Mouse (Mus musculus) MEL (cell line): ENCODE results near the gene Babam2. TPM values are rescaled to one million over a fixed set of nuclear protein-coding genes. Genes with fewer than 3 reads are reported as not detected.

Experiments used
- DNase-seq: peaks from one replicate; pipeline ENCODE4 v3.0.0; 2011; ENCODE audit warnings: low read depth, low spot score
- H3K27ac ChIP-seq: 2 replicates; pipeline ENCODE4 v1.5.1; 2012; ENCODE audit warnings: low read depth, mild to moderate bottlenecking, control low read depth, low read length, moderate library complexity; ENCODE audit not compliant: control insufficient read depth
- H3K27me3 ChIP-seq, 2 experiments: fragments of 150-350 bp in 1 of 2; sonication (generic) in 1 of 2; 2 replicates each; pipeline ENCODE4 v1.6.1; 2012; ENCODE audit warnings: low read length in 2 of 2, mild to moderate bottlenecking in 2 of 2, improper control_type of control experiment in 1 of 2, moderate library complexity in 1 of 2; ENCODE audit not compliant: insufficient read depth in 2 of 2, control insufficient read depth in 1 of 2
- H3K36me3 ChIP-seq, 2 experiments: 2 replicates each; pipeline ENCODE4 v1.6.1; 2012 to 2014; ENCODE audit warnings: low read length in 2 of 2, improper control_type of control experiment in 1 of 2, inconsistent platforms in 1 of 2, mild to moderate bottlenecking in 1 of 2; ENCODE audit not compliant: insufficient read depth in 2 of 2, control insufficient read depth in 1 of 2
- H3K4me1 ChIP-seq, 2 experiments: fragments of 150-350 bp in 1 of 2; sonication (generic) in 1 of 2; 2 replicates each; pipeline ENCODE4 v1.6.1; 2012; ENCODE audit warnings: low read length in 2 of 2, improper control_type of control experiment in 1 of 2, mild to moderate bottlenecking in 1 of 2; ENCODE audit not compliant: insufficient read depth in 2 of 2, control insufficient read depth in 1 of 2
- H3K4me3 ChIP-seq, 2 experiments: fragments of 150-350 bp in 1 of 2; sonication (generic) in 1 of 2; 2 replicates each; pipeline ENCODE4 v1.5.1; 2012; ENCODE audit warnings: low read depth in 2 of 2, low read length in 2 of 2, mild to moderate bottlenecking in 2 of 2, moderate library complexity in 2 of 2, control low read depth in 1 of 2, improper control_type of control experiment in 1 of 2; ENCODE audit not compliant: control insufficient read depth in 1 of 2, insufficient read depth in 1 of 2
- H3K79me2 ChIP-seq: 2 replicates; pipeline ENCODE4 v1.6.1; 2012; ENCODE audit warnings: mild to moderate bottlenecking, low read length, moderate library complexity; ENCODE audit not compliant: control insufficient read depth, poor library complexity, insufficient read depth
- H3K9ac ChIP-seq: 2 replicates; pipeline ENCODE4 v1.6.1; 2012; ENCODE audit warnings: low read depth, mild to moderate bottlenecking, control low read depth, low read length, moderate library complexity; ENCODE audit not compliant: control insufficient read depth, poor library complexity, severe bottlenecking
- H3K9me3 ChIP-seq: fragments of 150-350 bp; sonication (generic); replicated peaks from 2 replicates; pipeline ENCODE4 v1.6.1; 2012; ENCODE audit warnings: mild to moderate bottlenecking, low read length, improper control_type of control experiment, moderate library complexity; ENCODE audit not compliant: insufficient read depth
- CHD1 ChIP-seq: IDR thresholded peaks from 2 replicates; pipeline ENCODE4 v1.6.1; 2012; ENCODE audit warnings: low read depth, mild to moderate bottlenecking, inconsistent platforms, low read length, improper control_type of control experiment
- CHD2 ChIP-seq: IDR thresholded peaks from 2 replicates; pipeline ENCODE4 v1.6.1; 2011; ENCODE audit warnings: low read length, improper control_type of control experiment
- CTCF ChIP-seq, 3 experiments: IDR thresholded peaks in 2 of 3; conservative IDR thresholded peaks in 1 of 3; 2 replicates each; pipeline ENCODE4 v1.5.1; 2011 to 2012; ENCODE audit warnings: low read length in 3 of 3, low read depth in 2 of 3, mild to moderate bottlenecking in 2 of 3, improper control_type of control experiment in 1 of 3, inconsistent platforms in 1 of 3, mixed read lengths in 1 of 3, moderate library complexity in 1 of 3; ENCODE audit not compliant: control insufficient read depth in 1 of 3, insufficient read depth in 1 of 3, poor library complexity in 1 of 3, severe bottlenecking in 1 of 3
- E2F4 ChIP-seq: IDR thresholded peaks from 2 replicates; pipeline ENCODE4 v1.6.1; 2011; ENCODE audit warnings: low read depth, low read length, improper control_type of control experiment, borderline replicate concordance
- EP300 ChIP-seq, 2 experiments: IDR thresholded peaks; 2 replicates each; pipeline ENCODE4 v1.6.1; 2011; ENCODE audit warnings: improper control_type of control experiment in 2 of 2, low read length in 2 of 2, low read depth in 1 of 2, mild to moderate bottlenecking in 1 of 2
- ETS1 ChIP-seq: IDR thresholded peaks from 2 replicates; pipeline ENCODE4 v1.6.1; 2012; ENCODE audit warnings: low read depth, mild to moderate bottlenecking, inconsistent platforms, low read length, improper control_type of control experiment, moderate library complexity
- GATA1 ChIP-seq: IDR thresholded peaks from 2 replicates; pipeline ENCODE4 v1.6.1; 2011; ENCODE audit warnings: low read depth, low read length, improper control_type of control experiment
- KAT2A ChIP-seq: conservative IDR thresholded peaks from 2 replicates; pipeline ENCODE4 v1.6.1; 2012; ENCODE audit warnings: low read depth, low read length, improper control_type of control experiment, inconsistent platforms
- MAX ChIP-seq: IDR thresholded peaks from 2 replicates; pipeline ENCODE4 v1.6.1; 2011; ENCODE audit warnings: low read length, improper control_type of control experiment
- MAZ ChIP-seq: IDR thresholded peaks from 2 replicates; pipeline ENCODE4 v1.6.1; 2012; ENCODE audit warnings: low read depth, mild to moderate bottlenecking, inconsistent platforms, low read length, improper control_type of control experiment
- MYC ChIP-seq: IDR thresholded peaks from 2 replicates; pipeline ENCODE4 v1.6.1; 2011; ENCODE audit warnings: low read depth, mild to moderate bottlenecking, low read length, improper control_type of control experiment, moderate library complexity
- NELFE ChIP-seq: IDR thresholded peaks from 2 replicates; pipeline ENCODE4 v1.6.1; 2011; ENCODE audit warnings: low read depth, low read length, improper control_type of control experiment
- NRF1 ChIP-seq: IDR thresholded peaks from 2 replicates; pipeline ENCODE4 v1.6.1; 2014; ENCODE audit warnings: low read depth, mild to moderate bottlenecking, inconsistent platforms, low read length, improper control_type of control experiment, moderate library complexity; ENCODE audit not compliant: poor library complexity, insufficient read depth, severe bottlenecking
- POLR2A ChIP-seq, 2 experiments: IDR thresholded peaks; 2 replicates each; pipeline ENCODE4 v1.6.1; 2011 to 2012; ENCODE audit warnings: low read length in 2 of 2, mild to moderate bottlenecking in 2 of 2, control low read depth in 1 of 2, improper control_type of control experiment in 1 of 2, low read depth in 1 of 2, moderate library complexity in 1 of 2; ENCODE audit not compliant: control insufficient read depth in 1 of 2, insufficient read depth in 1 of 2, poor library complexity in 1 of 2
- POLR2AphosphoS2 ChIP-seq: IDR thresholded peaks from 2 replicates; pipeline ENCODE4 v1.6.1; 2011; ENCODE audit warnings: low read length, improper control_type of control experiment
- POLR2AphosphoS5 ChIP-seq: IDR thresholded peaks from 2 replicates; pipeline ENCODE4 v1.6.1; 2012; ENCODE audit warnings: low read depth, borderline replicate concordance, mild to moderate bottlenecking, inconsistent platforms, low read length, moderate library complexity, mixed read lengths
- RAD21 ChIP-seq: IDR thresholded peaks from 2 replicates; pipeline ENCODE4 v1.6.1; 2011; ENCODE audit warnings: mild to moderate bottlenecking, low read depth, low read length, improper control_type of control experiment
- SMC3 ChIP-seq: IDR thresholded peaks from 2 replicates; pipeline ENCODE4 v1.6.1; 2011; ENCODE audit warnings: low read depth, low read length, improper control_type of control experiment
- TCF12 ChIP-seq: IDR thresholded peaks from 2 replicates; pipeline ENCODE4 v1.6.1; 2014; ENCODE audit warnings: low read depth, mild to moderate bottlenecking, inconsistent platforms, low read length, improper control_type of control experiment, moderate library complexity
- USF1 ChIP-seq: IDR thresholded peaks from 2 replicates; pipeline ENCODE4 v1.6.1; 2014; ENCODE audit warnings: low read depth, mild to moderate bottlenecking, inconsistent platforms, low read length, improper control_type of control experiment, moderate library complexity
- ZKSCAN1 ChIP-seq: IDR thresholded peaks from 2 replicates; pipeline ENCODE4 v1.6.1; 2012; ENCODE audit warnings: low read depth, mild to moderate bottlenecking, inconsistent platforms, low read length, improper control_type of control experiment, moderate library complexity
- ZMIZ1 ChIP-seq: IDR thresholded peaks from 2 replicates; pipeline ENCODE4 v1.6.1; 2012; ENCODE audit warnings: low read depth, mild to moderate bottlenecking, inconsistent platforms, low read length, improper control_type of control experiment, moderate library complexity
- polyA plus RNA-seq, 2 experiments: library from polyadenylated mRNA; stranded (reverse) in 1 of 2; unstranded in 1 of 2; fragments of >175 nt in 1 of 2; fragments of >200 nt in 1 of 2; gene quantifications; 2 replicates each; pipeline versions ENCODE4 v1.2.1 to v1.2.4; 2012; ENCODE audit warnings: low replicate concordance in 2 of 2, low read depth in 1 of 2; ENCODE audit not compliant: insufficient read length in 2 of 2, insufficient read depth in 1 of 2, missing spikeins in 1 of 2
- total RNA-seq: library from RNA; depleted of rRNA; stranded (reverse); fragments of 300-350 nt; gene quantifications from 2 replicates; pipeline ENCODE4 v1.2.3, GENCODE M21; 2012

Babam2 gene
- total and polyA plus RNA-seq, 3 experiments = 43.3 to 86.6 TPM; not detected in 1

- Histone ChIP-seq H3K36me3 (no peaks in the 10 kb centered on the region), H3K79me2 (no peaks in the 10 kb centered on the region), H3K27me3 (no peaks in the 10 kb centered on the region; a peak in 1 of 4 replicates), H3K27ac (no peak overlapping the region), H3K4me3 (no peak overlapping the region), H3K9ac (no peak overlapping the region), H3K9me3 (no peaks in the 10 kb centered on the region), H3K4me1 (no peaks in the 10 kb centered on the region)
- DNase-seq = no peak
- TF ChIP-seq POLR2AphosphoS2 (no peak), POLR2AphosphoS5 (no peak), NRF1 (no peak)
Observed at GRCm38 (mm10) chr5:32092281-32092680, 394.8 kb downstream of the Babam2 start.

GRCm38 (mm10) chr5:32098691-32099090 is 401.2 kb downstream of the Babam2 start:
- H3K9me3 ChIP-seq = no peaks in the 10 kb centered on the region
- H3K4me3 ChIP-seq = no peak overlapping the region
- no peak overlapping the region for H3K27ac ChIP-seq
- H3K79me2 ChIP-seq = no peaks in the 10 kb centered on the region
- H3K9ac ChIP-seq = no peak overlapping the region
- H3K4me1 ChIP-seq = no peaks in the 10 kb centered on the region
- no peak for DNase-seq
- no peaks in the 10 kb centered on the region for H3K36me3 ChIP-seq
- no peak for TF ChIP-seq POLR2AphosphoS5
- no peak for TF ChIP-seq MYC
- TF ChIP-seq EP300 (IDR thresholded peaks at IDR 0.05; ENCODE audit: low read depth in 1 of 2, low read length in 2 of 2) = no peak
- TF ChIP-seq RAD21 = no peak
- TF ChIP-seq ZMIZ1 = no peak
- TF ChIP-seq CTCF (IDR thresholded peaks at IDR 0.05 in 2 of 3, conservative IDR thresholded peaks at IDR 0.05 in 1 of 3; ENCODE audit: control insufficient read depth in 1 of 3, insufficient read depth in 1 of 3, low read depth in 2 of 3, low read length in 3 of 3, poor library complexity in 1 of 3, severe bottlenecking in 1 of 3) = no peak
- no peak for TF ChIP-seq CHD1
- TF ChIP-seq NELFE = no peak
- no peak for TF ChIP-seq NRF1
- no peak for TF ChIP-seq MAZ
- no peaks in the 10 kb centered on the region; a peak in 1 of 4 replicates for H3K27me3 ChIP-seq

- TF ChIP-seq GATA1 (no peak), MAZ (no peak), CHD2 (no peak), POLR2A (IDR thresholded peaks at IDR 0.05; ENCODE audit: control insufficient read depth in 1 of 2, insufficient read depth in 1 of 2, low read depth in 1 of 2, low read length in 2 of 2, poor library complexity in 1 of 2) (no peak), NELFE (no peak), CTCF (IDR thresholded peaks at IDR 0.05 in 2 of 3, conservative IDR thresholded peaks at IDR 0.05 in 1 of 3; ENCODE audit: control insufficient read depth in 1 of 3, insufficient read depth in 1 of 3, low read depth in 2 of 3, low read length in 3 of 3, poor library complexity in 1 of 3, severe bottlenecking in 1 of 3) (no peak), POLR2AphosphoS2 (no peak), USF1 (no peak), SMC3 (no peak), TCF12 (no peak), RAD21 (no peak), POLR2AphosphoS5 (no peak), ZKSCAN1 (no peak), E2F4 (no peak), KAT2A (no peak), MAX (no peak), ETS1 (no peak)
- H3K4me1 ChIP-seq = no peaks in the 10 kb centered on the region
- H3K9ac ChIP-seq = no peak overlapping the region
- H3K27ac ChIP-seq = no peak overlapping the region
- no peak for DNase-seq
- no peaks in the 10 kb centered on the region for H3K36me3 ChIP-seq
- H3K79me2 ChIP-seq = no peaks in the 10 kb centered on the region
- H3K9me3 ChIP-seq = no peaks in the 10 kb centered on the region
- no peaks in the 10 kb centered on the region; a peak in 1 of 4 replicates for H3K27me3 ChIP-seq
- no peak overlapping the region for H3K4me3 ChIP-seq
Observed at GRCm38 (mm10) chr5:32102484-32102883, 405.0 kb downstream of the Babam2 start.
